ENCODE assay signal across 21 mouse cellular contexts in the genomic region with DNA sequence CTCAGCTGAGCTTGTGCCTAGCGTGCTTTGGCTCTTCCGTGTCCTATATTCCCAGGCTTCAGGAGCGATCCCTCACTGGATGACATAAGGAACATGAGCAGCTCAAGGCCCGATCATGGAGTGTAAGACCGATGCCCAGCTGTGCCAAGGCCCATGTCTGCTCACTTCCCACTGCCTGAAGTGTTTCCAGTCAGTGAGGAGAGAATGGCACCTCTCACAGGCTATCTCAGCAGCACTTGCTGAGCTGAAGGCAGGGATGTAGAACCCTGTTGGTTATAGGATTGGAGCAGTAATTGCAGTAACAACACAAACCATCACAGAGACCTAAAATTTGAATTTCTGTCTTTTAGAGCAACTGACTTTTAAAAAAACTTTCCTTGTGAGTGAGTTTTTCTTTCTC.
"Had no signal": no experiment of that assay in that cellular context is flagged by ENCODE, and none has a peak within 500 bp of the region (broad histone marks: within the 10 kb centered on the region; RNA-seq: fewer than 3 reads in every experiment).

No protein-coding gene starts in this region.

- H3K4me3 ChIP-seq: heart, embryonic 10.5 days; heart, embryonic 12.5 days; heart, embryonic 13.5 days; heart, embryonic 15.5 days; hindbrain, embryonic 10.5 days; hindbrain, embryonic 12.5 days; hindbrain, embryonic 13.5 days; hindbrain, embryonic 15.5 days; intestine, embryonic 15.5 days; kidney, embryonic 15.5 days; layer of hippocampus, adult 2 months had no signal

- H3K9me3 ChIP-seq: heart, embryonic 10.5 days; heart, embryonic 12.5 days; heart, embryonic 13.5 days; heart, embryonic 15.5 days; hindbrain, embryonic 10.5 days; hindbrain, embryonic 12.5 days; hindbrain, embryonic 13.5 days; hindbrain, embryonic 15.5 days; intestine, embryonic 15.5 days; kidney, embryonic 15.5 days had no signal

- H3K9ac ChIP-seq: heart, embryonic 12.5 days; heart, embryonic 13.5 days; heart, embryonic 15.5 days; hindbrain, embryonic 12.5 days; hindbrain, embryonic 13.5 days; hindbrain, embryonic 14.5 days; hindbrain, embryonic 15.5 days; intestine, embryonic 15.5 days; kidney, embryonic 15.5 days had no signal

- H3K27ac ChIP-seq: heart, embryonic 10.5 days; heart, embryonic 13.5 days; heart, embryonic 15.5 days; hindbrain, embryonic 10.5 days; hindbrain, embryonic 12.5 days; hindbrain, embryonic 13.5 days; hindbrain, embryonic 14.5 days; hindbrain, embryonic 15.5 days; hindbrain, postnatal 0 days; intestine, embryonic 15.5 days; kidney, embryonic 15.5 days; kidney, postnatal 0 days; layer of hippocampus, adult 2 months had no signal

- H3K27me3 ChIP-seq: heart, embryonic 12.5 days; heart, embryonic 13.5 days; heart, embryonic 15.5 days; hindbrain, embryonic 12.5 days; hindbrain, embryonic 13.5 days; hindbrain, embryonic 15.5 days; intestine, embryonic 15.5 days; kidney, embryonic 15.5 days had no signal

- H3K4me1 ChIP-seq: heart, embryonic 10.5 days; heart, embryonic 12.5 days; heart, embryonic 13.5 days; heart, embryonic 15.5 days; hindbrain, embryonic 10.5 days; hindbrain, embryonic 12.5 days; hindbrain, embryonic 13.5 days; hindbrain, embryonic 15.5 days; intestine, embryonic 15.5 days; kidney, embryonic 15.5 days had no signal

- H3K4me2 ChIP-seq: heart, embryonic 11.5 days; heart, embryonic 12.5 days; heart, embryonic 13.5 days; heart, embryonic 15.5 days; hindbrain, embryonic 12.5 days; hindbrain, embryonic 13.5 days; hindbrain, embryonic 14.5 days; hindbrain, embryonic 15.5 days; intestine, embryonic 15.5 days; kidney, embryonic 15.5 days had no signal

- H3K36me3 ChIP-seq: intestine, embryonic 15.5 days had no signal

- ATAC-seq: inflammation-experienced regulatory T-cells, adult 6 months; intestine, embryonic 15.5 days; intestine, postnatal 0 days had no signal

- DNase-seq: kidney, adult 11 months; kidney, postnatal 4 days; layer of hippocampus, adult 9-11 months; layer of hippocampus, postnatal 36 days had no signal
